Mouse (Mus musculus) cortical plate, adult 2 months (tissue): Measurements from ENCODE around the gene Agbl5.

Experiments used
- CTCF ChIP-seq: fragments of 200-500 bp; IDR thresholded peaks from 2 replicates; pipeline ENCODE4 v1.5.1; 2011; ENCODE audit warnings: mild to moderate bottlenecking, control low read depth, low read length; ENCODE audit not compliant: insufficient read depth; ENCODE audit errors: extremely low read depth
- POLR2A ChIP-seq: fragments of 200-500 bp; IDR thresholded peaks from 2 replicates; pipeline ENCODE4 v1.6.1; 2011; ENCODE audit warnings: mild to moderate bottlenecking, low read length, control low read depth; ENCODE audit not compliant: insufficient read depth; ENCODE audit errors: extremely low read depth

DNA sequence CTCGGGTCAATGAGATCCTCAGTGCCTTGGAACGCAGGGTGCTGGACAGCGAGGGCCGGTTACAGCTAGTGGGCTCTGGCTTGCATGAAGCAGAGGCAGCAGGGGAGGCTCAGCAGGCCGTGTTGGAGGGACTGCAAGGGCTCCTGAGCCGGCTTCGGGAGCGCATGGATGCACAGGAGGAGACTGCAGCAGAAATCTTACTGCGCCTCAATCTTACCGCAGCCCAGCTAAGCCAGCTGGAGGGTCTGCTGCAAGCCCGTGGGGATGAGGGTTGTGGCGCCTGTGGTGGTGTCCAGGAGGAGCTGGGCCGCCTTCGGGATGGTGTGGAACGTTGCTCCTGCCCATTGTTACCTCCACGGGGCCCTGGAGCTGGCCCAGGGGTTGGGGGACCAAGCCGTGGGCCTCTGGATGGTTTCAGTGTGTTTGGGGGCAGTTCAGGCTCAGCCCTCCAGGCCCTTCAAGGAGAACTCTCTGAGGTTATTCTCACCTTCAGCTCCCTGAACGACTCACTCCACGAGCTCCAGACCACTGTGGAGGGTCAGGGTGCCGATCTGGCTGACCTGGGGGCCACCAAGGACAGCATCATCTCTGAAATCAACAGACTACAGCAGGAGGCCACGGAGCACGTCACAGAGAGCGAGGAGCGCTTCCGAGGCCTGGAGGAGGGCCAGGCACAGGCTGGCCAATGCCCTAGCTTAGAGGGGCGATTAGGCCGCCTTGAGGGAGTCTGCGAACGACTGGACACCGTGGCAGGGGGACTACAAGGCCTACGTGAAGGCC lies 29.6 kb downstream of the Agbl5 start:
- TF ChIP-seq CTCF (no peak), POLR2A (no peak)
